Mouse (Mus musculus) frontal cortex, adult 2 months (tissue): ENCODE measurements around the gene Coq9. TPM values are rescaled to one million over a fixed set of nuclear protein-coding genes. Genes with fewer than 3 reads are reported as not detected.
A peak's percentile ranks its signal among the peaks of the same experiment; 100 is the strongest.
"Not testable (repeated sequence)": the region's sequence is repeated elsewhere in the genome, so short reads cannot be mapped to it uniquely, and the experiment has no call there.

Source experiments
- DNase-seq, 2 experiments: peaks; one replicate each; pipeline ENCODE4 v3.0.0; 2022; ENCODE audit warnings: low spot score in 1 of 2; ENCODE audit errors: extremely low spot score in 1 of 2
- polyA plus RNA-seq: library from polyadenylated mRNA; depleted of rRNA; stranded (reverse); fragments of >200 nt; gene quantifications from 2 replicates; pipeline ENCODE4 v1.2.3, GENCODE M21; 2012

Coq9 gene
- polyA plus RNA-seq, 1 experiment, result 109 TPM

DNA sequence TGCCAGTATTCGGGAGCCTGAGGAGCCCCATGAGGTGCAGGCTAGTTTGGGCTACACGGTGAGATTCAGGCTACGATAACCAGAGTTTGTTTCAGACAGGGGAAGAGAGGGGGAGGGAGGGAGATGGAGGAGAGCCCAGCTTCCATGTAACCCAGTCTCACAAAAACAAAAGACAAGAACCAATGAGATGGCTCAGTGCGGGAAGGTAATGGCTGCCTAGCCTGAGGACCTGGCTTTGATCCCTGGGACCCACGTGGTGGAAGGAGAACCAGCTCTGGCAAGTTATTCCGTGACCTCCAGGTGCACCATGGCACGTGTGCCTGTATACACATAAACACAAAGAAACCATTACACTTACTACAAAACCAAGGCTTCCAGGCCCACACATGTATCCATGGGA lies 17.6 kb upstream of the Coq9 start:
- no peak for DNase-seq

DNA sequence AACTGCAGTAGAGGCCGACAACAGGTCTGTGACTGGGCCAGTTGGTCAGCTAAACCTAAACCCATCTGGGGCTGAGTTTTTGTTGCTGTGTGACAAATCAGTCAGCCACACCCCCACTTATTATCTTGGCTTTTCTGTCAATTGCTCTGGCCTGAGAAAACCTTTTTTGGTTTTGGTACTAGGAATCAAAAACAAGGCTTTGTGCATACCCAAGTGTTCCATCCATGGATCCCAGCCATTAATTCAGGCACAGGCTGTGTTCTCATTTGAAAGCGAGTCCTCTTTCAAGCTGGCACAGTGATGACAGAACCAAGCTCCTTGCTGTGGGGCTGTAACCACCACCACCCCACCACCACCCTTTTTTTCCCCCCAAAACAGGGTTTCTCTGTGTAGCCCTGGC lies 16.7 kb upstream of the Coq9 start:
- no peak for DNase-seq

DNA sequence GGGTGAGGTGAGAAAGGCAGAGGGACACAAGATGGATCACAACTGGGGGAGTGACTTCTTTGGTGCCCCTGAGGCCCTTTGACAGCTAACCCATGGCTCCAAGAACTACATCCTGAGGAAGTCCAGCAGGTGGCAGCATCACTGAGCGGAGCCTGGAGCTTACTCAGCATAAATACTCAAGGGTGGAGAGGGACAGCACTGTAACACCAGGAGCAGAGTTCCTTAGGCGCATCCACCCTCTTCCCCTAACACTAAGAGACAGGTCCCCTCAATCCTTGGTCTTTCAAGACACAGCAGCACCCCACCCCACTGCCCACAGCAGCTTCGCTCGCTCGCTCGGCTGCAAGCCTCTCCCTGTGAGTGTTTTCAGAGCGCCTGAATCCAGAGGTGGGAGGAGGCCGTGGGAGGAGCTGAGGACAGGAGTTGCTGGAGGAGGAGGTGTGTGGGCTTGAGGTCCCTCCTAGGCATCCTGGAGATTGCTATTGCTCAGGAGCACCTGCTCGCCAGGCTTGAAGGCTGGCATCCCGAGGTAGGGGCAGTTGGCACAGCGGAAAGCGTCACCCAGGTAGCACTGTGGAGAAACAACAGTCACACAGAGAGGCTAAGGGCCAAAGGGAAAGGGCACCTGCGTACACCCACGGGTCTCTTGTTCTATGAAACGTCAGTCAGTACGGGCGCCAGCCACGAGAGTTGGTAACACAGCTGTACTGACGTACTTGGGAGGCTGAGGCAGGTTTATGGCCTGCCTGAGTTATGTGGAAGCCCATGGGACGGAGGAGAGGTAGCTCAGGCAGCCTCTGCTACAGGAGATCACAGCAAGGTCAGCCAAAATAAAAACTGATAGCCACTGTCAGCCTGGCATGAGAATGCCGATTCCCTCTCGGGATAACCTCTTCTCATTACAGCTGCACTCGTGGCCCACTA lies 15.2 kb upstream of the Coq9 start:
- peak in 1 of 2 experiments; percentile 74 for DNase-seq

DNA sequence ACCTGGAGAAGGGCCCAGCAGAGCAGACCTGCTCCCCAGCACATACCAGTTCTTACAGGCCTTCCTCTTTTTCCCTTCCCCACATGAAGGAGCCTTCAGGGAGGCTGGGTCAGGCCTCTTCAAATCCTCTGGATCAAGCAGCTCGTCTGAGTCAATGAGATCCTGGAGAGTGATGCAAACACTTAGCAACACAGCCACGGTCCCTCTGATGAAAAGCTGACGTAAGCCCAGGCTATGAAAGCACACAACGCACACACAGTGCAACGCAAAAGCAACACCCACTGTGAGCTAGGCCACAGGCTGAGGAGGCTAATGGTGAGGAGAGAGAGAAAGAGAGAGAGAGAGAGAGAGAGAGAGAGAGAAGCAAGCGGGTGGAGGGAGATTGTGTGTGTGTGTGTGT lies 13.0 kb upstream of the Coq9 start:
- DNase-seq, result no peak

DNA sequence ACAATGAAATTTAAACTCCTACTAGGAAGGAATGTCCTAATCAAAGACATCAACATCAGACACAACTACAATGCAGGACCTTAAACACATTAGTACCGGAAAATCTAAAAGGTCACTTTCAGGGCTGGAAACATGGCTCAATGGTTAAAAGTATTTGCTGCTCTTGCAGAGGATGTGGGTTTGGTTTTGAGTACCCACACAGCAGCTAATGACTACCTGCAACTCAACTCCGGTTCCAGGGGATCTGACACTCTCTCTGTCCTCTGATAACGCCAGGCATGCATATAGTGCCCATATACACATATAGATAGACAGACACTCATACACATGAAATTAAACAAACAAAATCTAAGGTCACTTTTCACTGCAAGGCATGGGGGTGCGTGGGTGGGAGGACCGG lies 11.9 kb upstream of the Coq9 start:
- no peak for DNase-seq

DNA sequence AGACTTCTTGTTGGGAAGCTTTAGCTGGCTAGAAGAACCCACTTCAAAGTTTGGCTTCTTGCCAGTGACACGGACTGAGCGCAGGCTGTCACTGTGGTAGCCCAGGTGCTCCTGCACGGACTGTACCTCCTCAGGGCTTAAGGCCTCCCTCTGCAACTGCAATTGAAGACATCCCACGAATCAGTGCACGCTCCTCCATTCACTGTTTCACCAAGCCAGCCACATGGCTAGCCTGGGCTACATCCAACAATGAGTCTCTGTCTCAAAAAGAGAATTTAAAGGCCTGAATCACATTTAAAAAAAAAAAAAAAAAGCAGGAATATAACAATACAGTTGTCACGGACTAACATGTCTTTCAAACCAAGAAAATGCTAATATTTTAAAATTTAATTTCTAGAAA lies 9.8 kb upstream of the Coq9 start:
- DNase-seq, result no peak

DNA sequence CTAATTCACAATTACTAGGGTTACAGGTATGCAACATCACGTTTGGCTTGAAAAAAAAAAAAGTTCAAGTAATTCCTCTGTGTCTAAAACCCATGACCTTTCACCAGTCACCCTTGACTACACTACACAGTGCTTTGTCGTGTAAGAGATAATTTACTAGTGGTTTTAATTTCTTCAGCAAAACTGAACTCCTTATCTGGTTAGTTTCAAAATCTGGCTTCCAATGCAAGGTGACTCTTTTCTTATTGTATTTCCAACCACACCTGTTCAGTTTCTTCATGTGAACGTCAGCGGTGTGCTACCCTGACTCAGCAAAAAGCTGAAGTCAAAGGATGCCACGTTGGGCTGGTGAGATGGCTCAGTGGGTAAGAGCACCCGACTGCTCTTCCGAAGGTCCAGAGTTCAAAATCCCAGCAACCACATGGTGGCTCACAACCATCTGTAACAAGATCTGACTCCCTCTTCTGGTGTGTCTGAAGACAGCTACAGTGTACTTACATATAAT lies 4.2 kb upstream of the Coq9 start:
- not testable (repeated sequence) for DNase-seq

DNA sequence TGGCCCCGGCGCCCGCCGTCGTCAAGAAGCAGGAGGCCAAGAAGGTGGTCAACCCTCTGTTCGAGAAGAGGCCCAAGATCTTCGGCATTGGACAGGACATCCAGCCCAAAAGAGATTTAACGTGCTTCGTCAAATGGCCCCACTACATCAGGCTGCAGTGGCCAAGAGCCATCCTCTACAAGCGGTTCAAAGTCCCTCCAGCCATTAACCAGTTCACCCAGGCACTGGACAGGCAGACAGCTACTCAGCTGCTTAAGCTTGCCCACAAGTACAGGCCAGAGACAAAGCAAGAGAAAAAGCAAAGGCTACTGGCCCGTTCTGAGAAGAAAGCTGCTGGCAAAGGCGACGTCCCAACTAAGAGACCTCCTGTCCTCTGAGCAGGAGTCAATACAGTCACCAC lies 2.4 kb upstream of the Coq9 start:
- not testable (repeated sequence) for DNase-seq

DNA sequence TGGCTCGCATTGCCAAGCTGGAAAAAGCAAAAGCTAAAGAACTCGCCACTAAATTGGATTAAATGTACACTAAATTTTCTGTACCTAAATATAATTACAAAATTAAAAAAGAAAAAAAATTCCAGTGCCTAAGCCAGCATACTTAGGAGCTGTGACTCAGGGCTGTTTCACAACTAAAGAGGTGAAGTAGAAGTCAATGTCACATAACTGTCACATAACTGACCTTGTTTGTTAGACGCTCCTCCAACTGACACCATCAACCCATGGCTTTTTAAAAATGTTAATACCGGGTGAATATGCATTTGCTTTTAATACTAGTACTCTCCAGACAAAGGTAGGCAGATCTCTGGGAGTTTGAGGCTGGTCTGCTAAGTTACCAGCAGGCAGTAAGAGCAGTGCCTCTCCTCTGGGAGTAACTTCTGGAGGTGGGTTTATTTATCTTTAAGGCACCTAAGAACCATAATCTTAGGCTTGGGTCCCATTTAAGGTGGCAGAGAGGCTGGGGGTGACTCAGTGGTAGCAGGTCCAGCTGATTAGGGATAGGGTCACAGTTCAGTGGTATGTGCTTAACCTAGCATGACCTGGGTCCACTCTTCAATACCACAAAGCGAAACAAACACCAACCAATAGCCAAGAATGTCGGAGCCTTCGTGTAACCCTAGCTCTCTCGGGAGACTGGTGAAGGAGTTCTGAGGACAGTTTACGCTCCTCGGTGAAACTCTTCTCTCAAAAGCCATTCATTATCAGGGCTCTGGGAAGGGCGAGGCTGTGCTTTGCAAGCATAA lies 1.5 kb upstream of the Coq9 start:
- DNase-seq, result no peak

DNA sequence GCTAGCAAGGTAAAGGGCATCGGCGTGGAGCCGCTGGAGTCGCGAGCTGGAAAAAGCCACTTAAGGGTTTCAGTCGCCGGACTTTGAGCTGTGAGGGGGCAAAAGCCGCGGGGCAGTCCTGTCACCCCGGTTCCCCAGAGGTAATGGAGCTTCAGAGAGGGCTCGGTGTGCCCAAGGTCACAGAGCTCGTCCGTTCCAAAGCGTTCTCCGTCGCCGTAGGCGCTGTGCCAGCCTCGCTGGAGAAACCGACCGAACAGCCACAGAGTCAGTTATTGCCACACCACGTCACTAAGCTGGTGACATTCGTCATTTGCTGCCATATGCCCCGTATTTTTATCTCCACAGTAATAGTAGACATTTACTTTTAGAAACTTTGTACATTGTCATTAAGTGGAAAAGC lies 479 bp downstream of the Coq9 start:
- DNase-seq, result peak; percentile 44 to 78

DNA sequence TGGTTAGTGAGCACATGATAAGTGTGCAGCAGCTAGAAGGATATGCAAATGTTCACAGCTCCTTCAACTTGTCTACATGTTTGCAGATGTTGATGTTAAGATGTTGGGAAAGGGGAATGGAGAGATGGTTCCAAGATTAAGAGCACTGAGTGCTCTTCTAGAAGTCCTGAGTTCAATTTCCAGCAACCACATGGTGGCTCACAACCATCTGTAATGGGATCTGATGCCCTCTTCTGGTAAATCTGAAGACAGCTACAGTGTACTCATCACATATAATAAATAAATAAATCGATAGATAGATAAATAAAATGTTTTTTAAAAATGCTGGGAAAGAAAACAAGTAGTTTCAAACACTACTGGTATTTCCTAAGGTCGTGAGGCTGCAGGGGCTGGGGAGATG lies 3.1 kb downstream of the Coq9 start:
- no peak for DNase-seq

DNA sequence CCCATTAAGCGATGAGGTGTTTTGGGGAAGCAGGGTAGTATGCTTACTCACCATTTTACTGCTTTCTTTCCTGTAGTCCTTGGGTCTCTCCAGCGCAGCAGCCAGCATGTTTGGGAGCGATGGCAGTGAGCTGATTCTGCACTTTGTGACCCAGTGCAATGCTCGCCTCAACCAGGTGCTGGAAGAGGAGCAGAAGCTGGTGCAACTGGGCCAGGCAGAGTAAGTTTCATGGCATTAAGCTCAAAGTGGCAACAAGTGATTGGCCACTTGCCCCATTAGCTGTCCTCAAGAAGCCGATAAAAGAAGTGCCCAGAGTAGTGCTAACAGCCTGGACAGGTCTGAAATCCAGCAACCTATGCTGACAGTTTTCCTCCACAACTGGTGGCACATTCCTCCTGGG lies 11.9 kb downstream of the Coq9 start:
- DNase-seq, result no peak

DNA sequence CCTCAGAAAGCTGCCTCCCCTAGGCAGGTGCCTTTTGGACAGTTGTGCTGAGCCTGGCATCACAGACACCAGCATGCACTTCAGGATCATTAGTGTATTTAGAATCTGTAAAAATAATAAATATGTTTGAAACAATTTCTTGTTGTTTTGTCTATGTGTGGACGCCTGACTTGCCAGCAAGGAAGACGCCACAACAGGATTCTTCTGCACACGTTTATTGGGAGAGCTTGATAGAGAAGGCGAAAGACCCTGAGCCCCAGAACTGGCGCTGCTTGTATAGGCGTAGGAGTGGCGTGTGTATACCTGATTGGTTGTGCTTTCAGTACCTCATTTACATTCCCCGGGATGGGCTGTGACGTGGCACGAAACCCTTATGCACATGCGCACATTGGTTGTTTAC lies 16.6 kb downstream of the Coq9 start:
- not testable (repeated sequence) for DNase-seq

DNA sequence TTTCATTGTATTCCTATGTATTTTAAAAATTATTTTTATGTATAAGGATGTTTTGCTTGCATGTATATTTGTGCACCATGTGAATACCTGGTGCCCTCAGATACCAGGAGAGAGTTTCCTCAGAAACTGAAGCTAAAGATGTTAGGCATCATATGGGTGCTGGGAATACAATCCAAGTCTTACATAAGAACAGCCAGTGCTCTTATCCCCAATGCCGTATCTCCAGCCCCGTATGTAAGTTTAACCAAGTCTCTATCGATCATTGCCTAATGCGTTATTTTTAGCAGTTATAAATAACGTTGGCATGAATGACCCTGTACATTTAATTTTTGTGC lies 18.9 kb downstream of the Coq9 start:
- no peak for DNase-seq

DNA sequence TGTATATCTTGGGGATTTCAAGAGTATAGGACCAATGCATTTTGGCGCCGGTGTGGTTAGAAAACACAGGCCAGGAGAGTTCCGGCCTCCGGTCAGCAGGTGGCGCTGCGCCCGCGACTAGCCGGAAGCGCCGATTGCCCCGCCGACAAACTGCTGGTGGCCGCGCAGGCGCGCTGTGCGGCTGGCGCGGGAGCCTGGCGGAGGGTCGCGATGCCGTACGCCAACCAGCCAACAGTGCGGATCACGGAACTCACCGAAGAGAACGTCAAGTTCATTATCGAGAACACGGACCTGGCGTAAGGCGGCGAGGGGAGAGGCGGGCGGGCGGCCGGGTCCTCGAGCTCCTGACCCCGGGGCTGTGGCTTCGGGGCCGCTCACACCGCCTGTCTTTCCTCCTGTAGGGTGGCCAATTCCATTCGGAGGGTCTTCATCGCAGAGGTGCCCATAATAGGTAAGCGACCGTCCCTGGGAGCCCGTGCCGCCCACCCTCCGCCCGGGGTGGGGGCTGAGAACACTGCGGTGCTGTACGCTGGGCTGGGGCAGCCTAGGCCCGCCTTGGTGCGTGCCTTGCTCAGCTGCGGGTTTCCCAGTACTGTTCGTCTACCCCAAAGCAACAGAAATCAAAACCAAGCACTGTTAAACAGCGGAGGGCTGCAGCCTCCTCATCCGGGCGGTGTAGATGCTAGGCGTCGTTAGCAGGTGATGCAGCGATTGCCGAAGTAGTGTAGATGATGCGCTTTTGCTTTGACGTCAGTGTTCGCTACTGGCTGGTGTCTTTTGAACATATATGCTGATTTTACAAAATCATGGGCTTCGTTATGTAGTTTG lies 19.4 kb downstream of the Coq9 start, which contains the start of gene Polr2c:
TSS of gene Polr2c (plus strand) at position 105 of the 828 bp plus-strand sequence.
- peak; percentile 79 to 96 for DNase-seq

DNA sequence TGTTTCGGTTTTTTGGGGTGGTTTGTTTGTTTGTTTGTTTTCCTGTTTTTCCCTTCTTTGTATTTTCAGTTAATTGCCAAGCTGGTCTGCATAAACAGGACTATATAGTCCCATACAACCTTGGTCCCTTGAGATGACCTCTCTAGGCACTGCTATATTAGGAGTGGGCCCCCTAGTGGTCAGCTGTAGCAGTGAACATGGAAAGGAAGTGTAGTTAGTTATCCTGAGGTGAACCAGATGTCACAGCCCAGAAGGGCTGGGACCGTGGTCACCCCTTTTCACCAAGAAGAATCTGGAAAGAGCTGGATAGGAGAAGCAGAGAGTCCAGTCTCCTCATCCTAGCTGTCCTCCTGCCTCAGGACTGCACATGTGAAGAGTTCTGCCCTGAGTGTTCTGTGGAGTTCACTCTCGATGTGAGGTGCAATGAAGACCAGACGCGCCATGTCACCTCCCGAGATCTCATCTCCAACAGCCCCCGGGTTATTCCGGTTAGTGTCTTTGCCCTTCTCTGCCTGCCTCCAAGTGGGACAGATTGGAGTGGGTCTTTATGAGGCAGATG lies 23.3 kb downstream of the Coq9 start:
- peak in 1 of 2 experiments; percentile 70 for DNase-seq

DNA sequence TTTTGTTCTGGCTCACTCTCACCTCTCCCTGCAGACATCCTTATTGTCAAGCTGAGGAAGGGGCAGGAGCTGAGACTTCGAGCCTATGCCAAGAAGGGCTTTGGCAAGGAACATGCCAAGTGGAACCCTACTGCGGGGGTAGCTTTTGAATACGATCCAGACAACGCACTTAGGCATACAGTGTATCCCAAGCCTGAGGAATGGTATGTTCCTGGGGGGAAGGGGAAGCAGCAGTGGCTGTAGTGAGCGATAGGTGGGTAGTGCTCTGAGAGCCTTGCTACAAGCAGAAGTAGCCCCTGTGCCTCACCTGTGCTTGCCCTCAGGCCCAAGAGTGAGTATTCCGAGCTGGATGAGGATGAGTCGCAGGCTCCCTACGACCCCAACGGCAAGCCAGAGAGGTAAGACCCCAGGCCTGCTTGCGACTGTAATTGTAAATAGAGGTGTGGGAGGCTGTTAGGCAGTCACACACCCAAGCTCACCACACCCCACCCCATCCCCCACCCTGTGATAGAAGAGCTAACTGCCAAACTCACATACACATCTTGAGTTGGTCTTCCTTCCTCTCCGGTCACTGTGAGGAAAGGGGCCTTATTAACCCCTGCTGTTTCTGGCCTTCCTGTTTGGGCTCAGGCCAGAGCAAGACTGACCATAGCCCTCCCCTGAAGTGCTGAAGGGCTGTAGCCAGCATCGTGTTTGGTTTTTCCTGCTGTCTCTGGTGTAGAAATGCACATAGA lies 24.5 kb downstream of the Coq9 start:
- no peak for DNase-seq

DNA sequence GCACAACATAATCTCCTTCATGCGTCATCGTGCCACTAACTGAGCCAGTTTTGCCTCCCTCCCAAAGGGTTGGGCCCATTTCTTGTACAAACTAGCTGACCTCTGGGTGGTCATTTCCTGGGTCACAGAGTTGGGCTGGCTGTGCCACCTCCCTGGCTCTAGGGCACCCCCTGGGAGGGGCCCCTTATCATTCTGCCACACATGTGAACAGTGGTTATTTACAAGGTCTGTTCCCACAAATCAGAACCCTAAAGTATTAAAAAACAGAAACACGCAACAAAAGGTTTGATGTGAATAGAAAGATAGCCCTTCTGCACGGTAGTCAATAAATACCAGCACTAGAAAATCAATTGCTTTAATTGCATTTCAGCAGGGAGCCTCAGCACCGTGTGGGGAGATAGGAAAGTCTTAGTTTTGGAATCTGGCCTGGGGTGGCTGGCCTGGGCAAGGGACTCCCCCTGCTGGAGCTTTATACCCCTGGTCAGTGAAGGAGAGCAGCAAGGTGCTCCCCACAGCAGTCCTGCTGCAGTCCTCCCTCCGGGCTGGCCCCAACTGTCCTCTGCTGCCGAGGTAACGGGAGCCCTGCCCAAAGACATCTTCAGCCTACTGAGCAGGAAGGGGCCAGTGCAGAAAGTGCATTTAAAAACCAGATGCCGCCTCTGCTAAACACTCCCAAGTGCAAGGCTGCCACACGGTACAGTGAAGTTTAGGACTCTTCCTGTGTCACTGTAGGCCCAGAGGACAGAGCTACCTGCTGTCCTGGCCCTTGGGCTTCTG lies 26.0 kb downstream of the Coq9 start:
- no peak for DNase-seq

DNA sequence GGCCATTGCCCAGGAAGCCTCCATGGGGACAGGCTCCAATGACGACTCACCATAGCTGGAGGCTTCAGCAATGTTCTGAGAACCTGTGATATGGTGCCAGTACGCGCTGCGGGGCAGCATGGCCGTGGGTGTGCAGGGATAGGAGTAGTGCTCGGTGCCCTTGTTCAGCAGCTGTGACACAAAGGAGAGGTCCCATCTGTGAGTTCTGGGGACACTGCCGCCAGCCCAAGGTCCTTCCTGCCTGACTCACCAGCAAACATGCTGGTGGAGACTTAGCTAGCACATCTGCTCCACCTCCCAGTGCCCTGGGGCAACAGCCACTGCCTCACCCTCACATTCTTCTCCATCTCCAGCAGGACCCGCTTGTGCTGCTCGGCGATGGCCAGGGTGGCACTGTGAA lies 27.2 kb downstream of the Coq9 start:
- DNase-seq, result no peak
